Mouse (Mus musculus): ENCODE measurements around the gene Ccdc124.

- no peak for TF ChIP-seq CTCF (IDR thresholded peaks at IDR 0.05; ENCODE audit: extremely low read depth, insufficient read depth, insufficient read length, insufficient replicate concordance)
- TF ChIP-seq POLR2A (IDR thresholded peaks at IDR 0.05; ENCODE audit: low read depth, low read length), result no peak
Observed at GRCm38 (mm10) chr8:70894771-70895545, 21.2 kb upstream of the Ccdc124 start.
